Mouse (Mus musculus): ENCODE measurements around the gene Snx3.

- TF ChIP-seq CTCF (IDR thresholded peaks at IDR 0.05; ENCODE audit: low read depth) (no peak), EP300 (optimal IDR thresholded peaks at IDR 0.05) (no peak)
Measured at GRCm38 (mm10) chr10:42559581-42560200, 57.9 kb downstream of the Snx3 start.

Data from stomach, postnatal 0 days (tissue).